Comparison of ENCODE assay signal across 17 mouse cellular contexts in genomic region chrX:51469411-51469810, GRCm38 (mm10).
"Had no signal": no experiment of that assay in that cellular context is flagged by ENCODE, and none has a peak within 500 bp of the region (broad histone marks: within the 10 kb centered on the region; RNA-seq: fewer than 3 reads in every experiment).

No protein-coding gene starts in this region.

- H3K9me3 ChIP-seq: limb, embryonic 12.5 days; limb, embryonic 15.5 days; liver, embryonic 15.5 days; lung, embryonic 15.5 days; megakaryocyte, embryonic 14.5 days; midbrain, embryonic 10.5 days had no signal

- DNase-seq: kidney, adult 9 months; kidney, postnatal 14 days; kidney, postnatal 4 days; left cerebral cortex, postnatal 4 days; lung, adult 18-20 months; lung, postnatal 10 days; lung, postnatal 36 days; midbrain, embryonic 14.5 days; thymus, adult 18-20 months; thymus, postnatal 36 days had no signal

- H3K36me3 ChIP-seq: limb, embryonic 12.5 days; limb, embryonic 15.5 days; liver, embryonic 15.5 days; lung, embryonic 15.5 days; midbrain, embryonic 10.5 days had no signal

- H3K9ac ChIP-seq: limb, embryonic 12.5 days; limb, embryonic 15.5 days; liver, embryonic 15.5 days; lung, embryonic 15.5 days had no signal

- H3K4me2 ChIP-seq: limb, embryonic 12.5 days; limb, embryonic 15.5 days; liver, embryonic 11.5 days; liver, embryonic 15.5 days; lung, embryonic 15.5 days had no signal

- H3K4me3 ChIP-seq: limb, embryonic 12.5 days; limb, embryonic 15.5 days; liver, embryonic 15.5 days; lung, embryonic 15.5 days; megakaryocyte, embryonic 14.5 days; midbrain, embryonic 10.5 days had no signal

- H3K27ac ChIP-seq: limb, embryonic 12.5 days; limb, embryonic 15.5 days; liver, embryonic 15.5 days; lung, embryonic 15.5 days; midbrain, embryonic 10.5 days had no signal

- H3K4me1 ChIP-seq: limb, embryonic 15.5 days; liver, embryonic 15.5 days; lung, embryonic 15.5 days; megakaryocyte, embryonic 14.5 days; midbrain, embryonic 10.5 days had no signal

- H3K27me3 ChIP-seq: liver, embryonic 15.5 days had no signal
